Mouse (Mus musculus) retina, adult 2 months (tissue): ENCODE measurements at regions not wholly inside any gene's neighbourhood (a gene's known extent, or its start where the extent isn't known, plus 50 kb on each side); places are given as distances from the start of the nearest gene placed in this dataset.
A peak's percentile ranks its signal among the peaks of the same experiment; 100 is the strongest.
"Not testable (repeated sequence)": the region's sequence is repeated elsewhere in the genome, so short reads cannot be mapped to it uniquely, and the experiment has no call there.

Source experiments
- DNase-seq: peaks from one replicate; pipeline ENCODE4 v3.0.0-alpha.2; 2012; ENCODE audit warnings: low read depth, low spot score

DNA sequence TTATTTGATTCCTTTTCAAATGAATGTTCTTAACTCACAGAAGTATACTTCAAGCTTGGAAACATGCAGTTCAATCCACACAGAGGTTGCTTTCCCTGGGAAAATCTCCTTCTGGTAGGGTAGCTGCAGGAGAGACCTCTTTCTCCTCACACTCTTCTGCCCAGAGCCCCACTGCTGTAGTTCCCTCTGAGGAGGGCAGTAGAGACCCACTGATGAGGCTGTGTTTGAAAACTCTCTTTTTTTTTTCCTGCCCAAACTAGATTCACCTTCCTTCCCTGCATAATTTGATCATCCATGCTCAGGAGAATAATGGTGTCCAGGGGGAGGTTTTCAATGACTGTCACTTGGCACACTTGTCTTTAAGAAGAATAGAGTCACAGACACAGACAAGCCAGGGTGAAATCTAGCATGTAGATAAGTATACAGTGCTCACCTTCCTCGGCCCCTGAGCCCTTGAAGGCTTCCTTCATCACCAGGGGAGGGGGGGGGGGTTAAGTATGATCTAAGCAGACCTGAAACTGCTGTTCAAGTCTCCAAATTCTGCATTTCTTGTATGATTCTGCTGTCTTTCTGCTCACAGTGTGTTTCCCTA is 457.3 kb upstream of the Nrsn1 start:
- DNase-seq = no peak

DNA sequence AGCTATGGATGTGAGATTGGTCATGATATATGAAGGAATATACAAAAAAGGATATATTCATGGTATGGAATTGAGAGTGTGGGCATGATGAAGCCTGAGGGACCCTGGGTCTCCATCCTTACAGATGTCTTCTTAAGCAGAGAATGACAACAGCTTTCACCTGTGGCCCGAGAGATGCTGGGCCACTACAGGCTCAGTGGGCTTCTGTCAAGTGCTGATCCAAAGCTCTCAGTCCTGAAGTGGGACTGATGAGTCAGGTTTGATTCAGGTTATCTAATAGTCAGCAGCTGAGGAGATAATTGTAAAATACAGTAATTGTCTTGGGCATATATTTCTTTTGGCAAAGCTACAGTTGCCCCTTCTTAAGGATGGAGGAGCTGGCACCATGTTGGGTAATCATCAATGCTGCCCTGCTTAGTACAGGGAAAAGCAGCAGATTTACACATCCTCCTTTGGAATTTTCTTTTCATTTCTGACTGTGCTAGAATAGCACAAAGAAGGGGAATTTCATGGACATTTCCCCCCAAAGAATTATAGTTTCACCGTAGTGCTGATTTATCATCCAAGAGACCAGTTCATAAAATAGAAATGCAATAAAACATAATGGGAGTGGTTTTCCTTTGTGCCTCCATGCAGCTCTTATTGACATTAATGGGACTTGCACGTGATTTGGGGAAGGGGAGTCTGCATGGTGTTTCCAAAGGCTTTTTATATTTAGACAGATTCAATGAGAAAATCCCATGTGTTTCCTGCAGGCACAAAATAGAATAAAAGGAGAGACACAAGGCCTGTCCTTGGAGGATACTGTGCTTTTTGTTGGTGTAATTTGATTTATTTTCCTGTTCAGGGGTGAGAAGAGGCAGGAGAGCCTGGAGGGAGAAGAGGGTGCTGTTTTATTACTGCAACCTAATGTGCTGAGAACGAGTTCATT is 452.6 kb upstream of the Nrsn1 start:
- DNase-seq = no peak

DNA sequence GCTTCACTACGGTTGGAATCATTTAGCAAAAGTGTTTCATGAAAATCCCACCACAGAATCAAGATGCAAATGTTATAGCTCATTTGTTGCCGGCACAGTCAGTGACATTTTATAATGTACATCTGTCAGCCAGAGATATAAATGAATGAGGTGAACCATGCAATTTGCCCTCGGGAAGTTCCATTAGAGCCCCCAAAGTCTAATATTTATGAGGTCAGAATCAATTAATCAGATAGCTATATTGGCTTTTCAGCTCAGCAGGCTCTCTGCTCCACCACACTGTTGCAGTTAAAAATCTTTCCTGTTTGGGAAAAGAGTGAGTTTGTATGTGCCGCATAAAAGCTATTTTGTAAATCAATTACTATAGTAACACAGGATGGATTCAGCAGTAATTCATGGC is 430.7 kb upstream of the Nrsn1 start:
- DNase-seq = no peak

DNA sequence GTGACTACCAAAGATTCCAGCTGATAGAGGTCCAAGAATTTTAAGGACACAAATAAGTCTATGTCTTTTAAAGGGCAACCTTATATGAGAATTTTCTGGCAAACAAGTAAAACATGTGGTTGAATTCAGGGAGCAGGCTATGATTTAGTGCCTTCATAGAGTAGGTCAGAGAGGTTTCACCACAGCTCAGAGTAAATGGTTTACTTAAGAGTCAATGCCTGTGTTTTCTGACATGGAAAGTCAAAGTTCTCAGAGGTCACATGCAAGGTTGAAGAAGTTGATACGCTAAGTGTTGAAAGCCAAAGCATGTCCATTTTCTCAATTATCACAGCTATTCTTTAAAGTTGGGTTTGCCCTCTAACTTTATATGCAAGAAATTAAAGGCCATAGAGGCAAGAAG is 425.7 kb upstream of the Nrsn1 start:
- no peak for DNase-seq

DNA sequence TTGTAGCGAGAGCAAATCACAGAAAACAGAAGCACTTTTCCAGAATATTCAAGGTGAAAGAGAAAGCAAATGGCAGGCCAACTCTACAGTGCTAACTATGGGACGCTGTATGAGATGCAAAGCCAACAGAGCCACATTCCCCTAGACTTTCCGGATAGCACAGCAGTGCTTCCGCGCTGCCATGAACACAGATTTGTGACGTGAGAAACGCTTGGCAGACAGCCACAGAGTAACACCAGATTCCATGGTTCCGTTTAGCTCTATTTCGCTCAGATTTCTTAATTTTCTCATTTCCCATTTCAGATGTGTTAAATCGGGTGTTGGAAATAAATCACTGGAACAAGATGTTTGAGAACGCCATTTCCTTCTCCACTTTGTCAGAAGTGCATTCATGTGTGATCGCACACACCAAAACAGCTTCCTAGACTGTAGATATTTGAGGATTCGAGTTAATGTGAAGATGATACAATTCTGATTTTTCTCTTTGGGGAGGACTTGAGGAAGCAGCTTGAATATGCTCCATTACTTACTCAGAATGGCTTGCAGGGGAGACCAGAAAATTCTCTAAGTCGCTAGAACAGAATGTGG is 424.8 kb upstream of the Nrsn1 start:
- no peak for DNase-seq

DNA sequence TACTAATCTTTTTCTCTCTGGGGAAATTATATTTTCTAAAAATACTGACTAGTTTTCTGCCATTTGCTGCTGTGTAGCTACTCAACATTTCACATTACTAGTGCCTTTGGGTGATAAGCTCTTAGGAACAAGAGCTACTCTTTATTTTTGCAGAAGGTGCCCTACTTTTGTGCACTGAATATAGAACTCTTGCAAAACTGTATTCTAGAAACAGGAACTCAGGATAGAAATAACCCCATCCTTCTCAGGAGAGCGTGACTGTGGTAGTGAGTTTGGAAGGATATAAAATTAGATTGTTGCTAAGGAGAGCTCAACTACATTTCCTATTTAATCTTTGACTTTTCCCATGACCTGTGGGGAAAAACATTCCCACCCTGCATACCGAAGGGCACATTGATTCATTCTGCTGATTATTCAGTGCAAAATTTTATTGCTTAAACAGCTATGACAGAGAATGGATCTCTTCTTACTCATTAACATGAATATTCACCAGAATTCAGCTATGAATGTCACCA is 408.0 kb upstream of the Nrsn1 start:
- DNase-seq = no peak

DNA sequence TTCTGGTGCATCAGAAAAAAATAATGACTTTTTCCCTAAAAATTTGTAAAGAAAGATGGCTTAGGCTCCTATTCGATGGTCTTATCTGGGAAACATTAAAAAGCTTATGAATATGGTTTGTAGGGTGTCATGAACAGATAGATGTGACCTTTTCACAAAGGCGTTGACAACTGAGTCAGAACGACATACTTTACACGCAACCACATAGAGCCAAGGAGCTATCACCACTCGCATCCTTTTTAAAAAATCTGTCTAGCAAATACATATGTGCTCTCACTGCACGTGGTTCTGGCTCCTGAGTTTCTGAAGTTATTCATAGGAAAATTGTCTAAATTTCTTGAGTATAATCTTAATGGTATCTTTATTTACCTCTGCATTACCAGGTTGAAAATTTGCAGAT is 404.9 kb upstream of the Nrsn1 start:
- no peak for DNase-seq

DNA sequence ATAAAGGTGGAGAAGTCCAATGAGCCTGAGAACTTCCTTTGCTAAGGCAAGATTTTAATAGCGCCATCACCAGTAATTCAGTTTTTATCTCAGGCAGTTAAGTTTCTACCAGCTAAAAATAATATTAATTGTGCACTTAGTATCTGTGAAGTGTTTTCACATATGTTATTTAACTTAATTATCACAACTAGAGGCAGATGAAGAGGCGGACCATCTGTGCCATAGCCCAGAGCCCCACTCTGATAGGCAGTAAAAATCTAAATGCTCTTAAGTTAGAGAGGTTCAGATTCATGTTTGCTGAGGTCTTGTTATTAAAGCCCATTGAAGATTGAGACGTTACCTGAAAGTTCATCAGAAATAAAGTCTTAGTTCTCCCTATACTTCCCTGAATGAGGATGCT is 395.7 kb upstream of the Nrsn1 start:
- no peak for DNase-seq

DNA sequence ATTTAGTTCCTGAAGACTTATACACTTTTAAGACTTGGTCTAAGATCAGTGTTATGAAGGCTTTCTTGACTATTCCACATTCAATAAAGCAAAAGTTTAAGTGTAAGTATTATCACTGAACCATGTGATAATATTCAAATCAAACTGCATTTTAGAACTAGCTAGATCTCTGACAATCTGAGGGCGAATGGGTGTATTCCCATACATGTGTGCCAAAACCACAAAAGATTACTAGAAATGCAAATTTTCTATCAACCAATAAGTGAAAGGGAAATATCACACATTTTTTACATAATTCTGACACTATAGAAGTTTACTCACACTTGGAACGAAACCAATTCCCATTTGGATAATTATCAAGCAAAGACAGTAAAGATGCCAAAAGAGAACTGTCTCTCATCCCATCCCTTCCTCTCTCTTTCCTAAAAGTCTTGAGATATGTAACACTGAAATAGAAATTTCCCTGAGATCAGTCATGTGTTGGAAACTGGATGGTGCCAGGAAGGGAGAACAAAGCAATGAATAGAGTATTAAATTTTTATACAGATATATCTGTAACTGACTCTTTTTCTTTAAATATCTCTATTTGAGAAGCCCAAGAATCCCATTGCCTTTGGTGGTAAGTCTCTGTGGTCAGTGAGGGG is 394.8 kb upstream of the Nrsn1 start:
- DNase-seq = no peak

DNA sequence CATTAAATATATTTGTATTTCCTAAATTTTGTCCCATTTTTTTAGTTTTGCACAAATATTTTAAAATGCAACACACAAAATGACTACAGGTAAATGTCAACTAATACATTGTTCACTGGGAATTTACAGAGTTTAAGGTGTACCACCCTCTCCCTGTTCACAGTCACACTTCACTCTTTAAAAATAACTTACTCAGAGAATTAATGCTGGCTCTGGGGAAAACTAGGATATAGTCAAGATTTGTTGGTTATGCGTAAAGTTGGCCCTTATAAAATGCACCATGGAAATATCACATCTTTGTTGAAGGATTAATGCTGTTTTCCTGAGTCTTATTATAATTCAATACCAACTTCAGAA is 378.1 kb upstream of the Nrsn1 start:
- DNase-seq = no peak

DNA sequence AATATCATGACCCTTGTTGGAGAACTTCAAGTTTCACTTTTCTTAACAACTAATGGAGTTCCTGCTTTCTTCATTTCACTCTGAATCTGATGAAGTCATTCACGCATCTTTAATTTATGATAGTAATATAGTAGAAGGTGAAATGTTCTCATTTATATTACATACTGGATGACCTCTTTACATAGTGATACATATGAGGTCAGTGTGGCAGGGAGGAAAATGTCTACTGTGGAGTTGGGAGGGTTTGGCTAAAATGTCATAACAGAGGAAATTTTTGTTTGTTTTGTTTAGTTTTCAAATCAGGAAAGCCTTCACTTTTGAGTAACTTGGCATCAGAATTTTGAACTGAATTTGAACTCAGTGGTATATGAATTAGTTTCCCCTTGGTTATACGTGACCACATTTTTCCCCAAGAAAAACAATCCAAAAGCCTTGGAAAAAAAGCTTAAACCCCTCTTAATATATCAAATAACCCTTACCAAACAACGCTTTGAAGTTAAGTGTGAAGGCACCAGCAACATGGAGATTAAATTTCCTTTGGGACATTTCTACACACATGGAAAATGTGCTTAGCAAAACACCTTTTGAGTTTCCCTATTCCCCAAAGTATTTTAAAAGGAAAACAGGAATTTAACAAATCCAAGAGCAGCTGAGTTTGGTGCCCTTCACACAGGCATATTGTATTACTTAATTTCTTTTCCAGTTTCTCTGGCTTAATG is 377.6 kb upstream of the Nrsn1 start:
- no peak for DNase-seq

DNA sequence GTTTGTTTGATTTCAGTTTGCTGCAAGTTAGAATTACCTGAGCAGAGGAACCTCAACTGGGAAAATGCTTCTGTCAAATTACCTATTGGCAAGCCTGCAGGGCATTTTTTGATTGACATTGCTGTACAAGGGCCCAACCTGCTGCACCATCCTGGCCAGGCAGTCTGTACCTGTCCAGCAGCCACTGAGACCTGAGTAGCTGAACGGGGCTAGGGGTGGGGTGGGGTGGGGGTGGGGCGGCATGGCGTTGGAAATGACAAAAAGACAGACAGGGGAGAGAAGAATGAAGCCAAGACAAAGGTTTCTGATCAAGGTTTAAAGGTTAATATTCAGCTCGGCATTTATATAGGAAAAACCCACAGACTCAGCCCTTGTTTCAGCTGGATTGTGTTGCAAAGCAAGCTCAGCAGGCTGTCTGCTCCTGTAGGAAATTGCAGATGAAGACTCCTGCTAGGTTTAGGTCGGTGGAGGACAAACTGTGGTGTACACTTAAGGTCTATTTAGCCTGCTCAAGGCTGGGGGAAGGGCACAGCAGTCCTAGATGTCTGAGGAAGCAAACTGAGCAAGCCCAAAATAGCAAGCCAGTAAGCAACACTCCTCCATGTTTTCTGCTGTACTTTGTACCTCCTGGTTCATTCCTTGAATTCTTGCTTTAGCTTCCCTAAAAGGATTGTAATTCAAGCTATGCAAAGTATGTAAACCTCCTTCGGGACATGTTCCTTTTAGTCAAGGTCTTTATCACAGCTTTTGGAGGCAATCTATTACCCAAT is 369.4 kb upstream of the Nrsn1 start:
- DNase-seq = no peak

DNA sequence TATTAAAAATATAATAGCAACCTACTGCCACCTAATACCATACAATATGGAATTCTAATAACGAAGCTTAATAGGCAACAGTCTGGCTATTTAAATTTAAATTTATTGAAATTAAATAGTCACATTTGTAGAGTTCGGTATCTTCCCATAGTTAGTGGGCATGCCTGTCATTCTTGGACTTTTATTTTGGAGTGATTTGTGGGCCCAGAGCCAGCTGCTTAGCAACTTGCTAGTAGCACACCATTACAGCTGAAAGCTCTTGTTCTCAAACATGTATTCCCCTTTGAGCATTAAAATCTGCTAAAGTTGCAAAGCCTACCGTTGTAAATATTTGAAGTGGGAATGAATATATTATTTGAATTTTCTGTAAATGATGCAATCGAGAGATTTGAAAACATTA is 359.2 kb upstream of the Nrsn1 start:
- DNase-seq = no peak

DNA sequence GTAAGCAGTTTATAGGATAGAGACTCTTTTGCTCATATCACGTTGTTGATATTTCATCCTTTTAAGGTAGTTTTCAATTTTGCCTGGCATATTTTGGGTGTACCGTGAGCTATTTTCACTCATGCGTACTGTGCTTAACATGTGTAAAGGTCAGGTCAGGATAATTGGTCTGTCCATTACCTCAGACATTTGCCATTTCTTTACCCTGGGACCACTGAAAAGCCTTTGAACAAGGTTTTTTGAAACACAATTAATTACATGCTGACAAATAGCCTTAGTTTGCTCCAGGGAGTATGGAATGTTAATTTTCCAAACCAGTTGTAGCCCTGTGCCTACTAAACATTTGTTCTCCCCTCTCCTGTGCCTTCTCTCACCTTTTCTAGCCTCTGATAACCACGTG is 347.3 kb upstream of the Nrsn1 start:
- DNase-seq = no peak

DNA sequence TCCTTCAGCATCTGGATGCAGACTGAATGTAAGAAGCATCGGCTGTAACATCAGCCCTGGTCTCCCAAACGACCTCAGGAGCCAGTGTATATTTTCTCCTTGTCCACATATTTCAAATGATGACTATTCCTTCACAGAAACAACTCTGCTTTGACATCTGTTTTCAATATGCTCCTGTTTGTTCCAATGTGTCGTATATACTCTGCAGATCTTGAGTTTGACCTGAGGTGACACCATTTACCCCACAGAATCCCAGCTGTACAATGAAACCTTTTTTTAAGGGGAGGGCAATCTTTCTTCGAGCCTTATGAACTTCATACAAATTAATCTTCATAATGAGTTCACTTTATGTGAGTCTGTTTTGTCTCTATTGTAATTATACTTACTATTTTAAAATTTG is 341.7 kb upstream of the Nrsn1 start:
- DNase-seq = no peak

DNA sequence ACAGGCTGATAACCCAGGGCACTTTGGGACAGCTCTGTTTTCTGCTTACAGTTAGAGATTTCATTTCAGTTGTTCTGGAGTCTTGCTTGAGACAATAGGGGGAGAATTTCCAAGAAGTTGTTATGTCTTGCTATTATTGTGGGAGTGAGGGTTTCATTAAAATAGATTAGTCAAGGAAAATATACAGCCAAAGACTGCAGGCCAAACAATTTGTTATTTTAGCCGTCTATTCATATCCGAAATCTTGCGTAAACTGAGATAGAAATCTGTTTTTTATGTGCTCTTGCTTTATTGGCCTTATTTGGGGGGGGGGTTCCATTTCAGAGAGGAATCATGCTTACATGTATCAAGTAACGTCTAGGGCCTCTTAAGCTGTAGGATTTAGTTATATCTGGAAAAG is 339.3 kb upstream of the Nrsn1 start:
- no peak for DNase-seq

DNA sequence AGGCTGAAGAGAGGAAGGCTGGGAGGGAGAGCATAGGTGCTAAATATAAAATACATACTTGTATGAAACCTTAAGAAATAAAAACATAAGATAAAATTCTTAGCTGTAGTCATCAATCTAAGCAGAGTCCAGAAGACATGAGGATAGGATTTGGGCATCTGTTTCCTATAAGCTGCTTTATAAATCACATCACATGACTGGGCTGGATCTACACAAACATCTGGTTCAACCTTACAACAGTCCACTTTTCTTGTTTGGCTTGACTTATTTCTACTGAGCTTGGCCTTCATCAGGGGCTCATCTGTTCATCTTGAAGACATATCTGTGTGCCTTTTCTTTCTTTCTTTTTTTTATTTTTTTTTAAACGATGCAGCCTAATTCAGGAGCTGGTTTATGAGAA is 338.9 kb upstream of the Nrsn1 start:
- DNase-seq = no peak

DNA sequence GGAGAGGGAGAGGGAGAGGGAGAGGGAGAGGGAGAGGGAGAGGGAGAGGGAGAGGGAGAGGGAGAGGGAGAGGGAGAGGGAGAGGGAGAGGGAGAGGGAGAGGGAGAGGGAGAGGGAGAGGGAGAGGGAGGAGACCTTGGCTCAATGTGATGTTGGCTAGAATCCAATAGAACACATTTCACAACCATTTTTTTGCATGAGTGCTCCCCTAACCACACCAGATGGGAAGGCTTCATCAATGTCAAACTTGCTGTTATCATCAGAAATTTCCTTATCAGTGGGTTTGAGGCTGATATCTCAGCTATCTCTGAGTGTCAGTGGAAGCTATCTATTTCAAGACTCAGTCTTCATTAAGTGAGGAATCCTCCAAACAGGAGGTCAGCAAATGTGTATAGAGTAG is 331.0 kb upstream of the Nrsn1 start:
- DNase-seq = not testable (repeated sequence)

DNA sequence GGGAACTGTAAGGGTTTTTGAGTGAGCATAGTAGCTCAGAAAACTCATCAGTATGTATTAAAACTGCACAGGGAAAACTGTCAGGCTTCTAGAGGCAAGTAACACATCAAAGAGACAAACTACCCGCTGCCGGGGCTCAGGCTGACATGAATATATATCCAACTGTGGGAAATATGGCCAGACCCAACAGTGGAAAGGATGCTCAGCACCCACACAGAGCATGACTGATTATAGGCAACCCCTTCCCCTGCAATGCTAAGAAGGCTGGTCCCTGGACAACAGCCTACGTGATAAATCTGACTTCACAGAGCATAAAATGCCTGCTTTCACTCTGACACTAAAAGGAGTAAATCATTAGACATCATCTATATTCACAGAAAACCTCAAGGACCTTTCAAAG is 324.3 kb upstream of the Nrsn1 start:
- DNase-seq = no peak

DNA sequence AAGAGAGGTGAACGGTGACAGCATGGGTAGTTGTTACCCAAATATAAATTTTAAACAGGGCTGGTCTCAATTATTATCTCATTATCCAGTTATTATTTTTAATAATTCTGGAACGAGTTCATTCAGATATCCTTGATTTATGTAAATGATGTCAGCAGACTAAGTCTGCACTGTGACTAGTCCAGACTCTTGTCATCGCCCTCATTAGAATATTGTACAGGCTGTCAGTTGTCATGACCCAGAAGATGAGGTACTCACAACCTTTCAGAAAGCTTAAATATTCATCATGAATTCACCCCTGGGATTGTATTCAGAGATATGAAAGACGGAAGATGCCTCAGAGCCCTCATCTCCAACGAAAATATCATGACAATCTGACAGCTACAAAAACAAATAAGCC is 300.3 kb upstream of the Nrsn1 start:
- no peak for DNase-seq

DNA sequence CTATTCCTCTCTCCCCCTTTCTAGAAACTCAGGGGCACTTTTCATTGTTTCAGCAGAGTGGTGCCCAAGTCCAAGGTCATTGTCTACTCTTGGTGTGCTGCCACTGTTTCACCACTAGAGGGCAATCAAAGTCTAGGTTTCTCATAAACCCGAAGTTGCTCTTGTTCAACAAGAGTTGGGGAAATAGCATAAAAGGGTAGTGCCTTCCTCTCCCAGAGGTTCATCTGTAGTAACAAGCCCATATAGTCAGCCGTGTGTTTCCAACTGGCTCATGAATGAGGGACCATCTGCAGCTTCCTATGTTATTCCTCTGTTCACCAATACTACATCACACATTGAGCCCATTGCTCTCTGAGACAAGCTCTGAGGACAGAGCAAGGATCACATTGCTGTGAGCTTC is 292.4 kb upstream of the Nrsn1 start:
- DNase-seq = peak; percentile 16
